Mouse (Mus musculus) liver, embryonic 14.5 days (tissue): ENCODE data around the gene Terf2.

ENCODE experiments used
- CTCF ChIP-seq: IDR thresholded peaks from 2 replicates; pipeline ENCODE4 v1.5.1; 2016; ENCODE audit warnings: antibody characterized with exemption, low read depth, control low read depth
- EP300 ChIP-seq: IDR thresholded peaks from 2 replicates; pipeline ENCODE4 v1.6.1; 2016; ENCODE audit warnings: antibody characterized with exemption, low read depth

DNA sequence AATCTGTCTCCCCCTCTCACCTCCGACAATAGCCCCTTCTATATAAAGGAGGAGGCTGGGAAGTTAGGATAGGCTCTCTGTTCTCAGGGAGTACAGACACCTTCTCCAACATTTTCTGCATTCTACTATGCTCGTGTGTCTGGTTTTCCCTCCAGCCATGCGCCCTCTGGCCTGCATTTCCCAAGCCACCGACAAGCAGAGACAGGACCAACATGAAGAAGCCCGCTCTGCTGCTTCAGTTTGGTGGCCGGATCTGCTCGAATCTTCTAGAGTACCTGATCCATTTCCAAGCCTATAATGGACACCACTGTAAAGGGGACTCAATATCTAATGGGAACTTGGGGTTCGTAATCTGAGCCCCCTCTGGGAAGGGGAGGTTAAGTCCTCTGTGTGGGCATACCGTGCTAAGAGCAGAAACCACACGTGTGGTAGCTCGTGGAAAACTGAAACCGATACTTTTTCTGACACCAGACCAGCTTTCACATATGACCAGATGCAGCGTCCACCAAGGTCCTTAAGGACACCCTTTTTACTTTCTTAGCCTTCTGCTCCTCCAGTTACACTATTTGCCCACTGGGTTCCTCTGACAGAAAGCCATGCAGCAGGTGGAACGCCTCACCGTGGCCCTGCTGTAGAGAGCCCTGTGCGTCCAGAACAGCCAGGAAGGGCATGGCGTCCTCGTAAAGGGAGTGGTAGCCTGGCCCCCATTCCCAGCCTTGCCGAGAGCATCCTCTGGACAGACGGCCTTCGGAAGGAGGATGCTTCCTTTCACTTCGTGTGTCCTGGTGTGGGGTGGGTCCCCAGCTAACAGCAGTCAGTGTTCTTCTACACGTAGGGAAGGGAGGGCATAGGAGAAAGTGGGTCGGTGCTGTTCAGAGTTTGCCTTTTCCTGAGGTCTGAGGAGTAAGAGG lies 36.5 kb upstream of the Terf2 start:
- TF ChIP-seq CTCF (no peak), EP300 (no peak)
